Mouse (Mus musculus) spleen, adult 2 months (tissue): ENCODE measurements around the gene Slc9a3r2.

Source experiments
- CTCF ChIP-seq: fragments of 200-500 bp; IDR thresholded peaks from 2 replicates; pipeline ENCODE4 v1.5.1; 2011; ENCODE audit warnings: mild to moderate bottlenecking, inconsistent platforms; ENCODE audit not compliant: insufficient read depth, insufficient read length, insufficient replicate concordance; ENCODE audit errors: extremely low read depth
- POLR2A ChIP-seq: fragments of 200-500 bp; IDR thresholded peaks from 2 replicates; pipeline ENCODE4 v1.6.1; 2011; ENCODE audit warnings: low read depth, low read length, inconsistent platforms

DNA sequence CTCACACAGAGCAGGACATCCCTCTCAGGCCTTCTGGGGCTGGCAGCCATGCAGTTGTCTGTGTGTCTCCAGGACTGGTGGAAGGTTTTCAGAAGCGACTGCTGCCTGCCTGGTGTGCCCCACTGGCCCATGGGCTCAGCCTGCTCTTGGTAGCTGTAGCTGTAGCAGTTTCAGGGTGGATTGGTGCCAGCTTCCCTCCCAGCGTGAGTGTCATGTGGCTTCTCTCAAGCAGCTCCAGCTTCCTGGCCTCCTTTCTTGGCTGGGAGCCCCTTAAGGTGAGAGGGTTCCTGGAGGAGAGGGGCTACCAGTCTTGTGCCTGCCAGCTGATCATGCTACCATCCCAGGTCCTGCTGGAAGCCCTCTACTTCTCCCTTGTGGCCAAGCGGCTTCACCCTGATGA lies 59.2 kb downstream of the Slc9a3r2 start:
- TF ChIP-seq CTCF = no peak
- TF ChIP-seq POLR2A = no peak
